Mouse (Mus musculus): ENCODE results near the gene Vwa7.

Vwa7 gene

DNA sequence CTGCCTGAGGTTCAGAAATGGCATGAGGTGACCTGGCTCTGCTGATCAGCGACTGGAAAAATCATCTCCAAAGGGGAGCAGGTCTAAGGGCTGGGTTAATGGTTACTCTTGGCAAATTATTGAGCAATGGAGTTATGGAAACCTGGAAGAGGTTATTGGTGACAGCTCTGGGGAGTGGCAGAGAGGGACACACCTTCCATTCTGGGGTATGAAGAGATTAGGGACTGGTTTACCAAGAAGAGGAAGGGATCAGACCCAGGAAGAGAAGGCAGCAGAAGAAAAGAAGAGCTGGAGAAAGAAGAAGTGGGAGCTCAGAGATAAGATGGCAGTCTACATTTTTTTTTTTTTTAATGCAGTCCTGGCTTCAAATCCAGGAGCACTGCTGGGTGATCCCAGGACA lies 31.3 kb downstream of the Vwa7 start:
- peak; percentile 71 to 90 for DNase-seq

DNA sequence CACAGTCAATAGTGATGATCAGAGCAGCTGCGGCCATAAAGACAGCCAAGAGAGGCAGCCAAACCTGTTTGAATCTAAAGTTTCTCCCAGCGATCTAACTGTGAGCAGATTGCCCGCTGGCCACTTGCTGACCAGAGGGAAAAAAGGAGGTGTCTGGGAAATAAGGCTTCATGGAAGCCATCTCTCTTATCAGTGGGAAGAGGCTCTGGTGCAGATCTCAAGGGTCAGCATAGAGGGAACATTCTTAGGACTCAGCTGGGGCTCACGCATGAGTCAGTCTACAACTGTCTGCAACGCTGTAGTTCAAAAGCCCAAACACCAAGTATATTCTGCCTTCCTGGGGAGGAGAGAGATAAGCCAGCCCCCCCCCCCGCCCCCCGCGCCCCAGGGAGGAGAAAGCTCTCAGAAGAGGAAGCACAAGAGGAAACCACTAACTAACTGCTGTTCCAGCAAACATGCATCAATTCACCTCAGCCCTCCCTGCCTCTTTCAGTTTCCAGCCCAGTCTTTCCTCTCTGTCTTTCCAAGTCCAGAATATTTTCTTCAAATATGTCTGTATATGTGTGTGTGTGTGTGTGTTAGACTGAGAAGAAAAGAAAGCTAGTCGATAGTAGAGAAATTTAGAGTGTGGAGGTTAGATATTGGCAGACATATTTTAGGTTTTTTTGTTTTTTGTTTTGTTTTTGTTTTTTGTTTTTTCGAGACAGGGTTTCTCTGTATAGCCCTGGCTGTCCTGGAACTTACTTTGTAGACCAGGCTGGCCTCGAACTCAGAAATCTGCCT lies 32.0 kb downstream of the Vwa7 start:
- peak in 1 of 2 experiments; percentile 22 for DNase-seq

GRCm38 (mm10) chr17:35048932-35049440 lies 32.6 kb downstream of the Vwa7 start:
- no peak for DNase-seq

DNA sequence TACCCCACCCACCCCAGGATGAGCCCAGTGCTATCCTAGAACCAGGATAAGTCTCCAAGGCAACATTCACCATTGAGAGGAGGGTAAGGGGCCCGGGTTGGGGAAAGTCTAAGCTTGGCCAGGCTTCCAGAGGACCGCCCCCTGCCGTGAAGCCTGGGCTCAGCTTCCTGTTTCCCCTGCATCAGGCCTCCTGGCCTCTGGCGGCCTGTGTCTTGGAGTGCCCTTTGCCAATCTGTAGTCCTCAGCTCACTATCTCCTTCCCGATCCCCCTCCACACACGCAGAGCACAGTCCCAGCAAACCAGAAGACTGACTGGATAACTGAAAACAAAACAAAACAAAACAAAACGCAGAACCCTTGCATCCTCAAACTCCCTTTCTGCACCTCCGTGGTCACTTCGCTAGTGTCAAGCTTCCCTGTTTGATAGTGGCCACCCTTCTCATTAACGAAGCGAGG lies 33.2 kb downstream of the Vwa7 start, which contains the start of gene Clic1:
Gene Clic1, plus strand, starts transcription at position 406 of the 456 bp plus-strand sequence.
- peak in 1 of 2 experiments; percentile 53 for DNase-seq

DNA sequence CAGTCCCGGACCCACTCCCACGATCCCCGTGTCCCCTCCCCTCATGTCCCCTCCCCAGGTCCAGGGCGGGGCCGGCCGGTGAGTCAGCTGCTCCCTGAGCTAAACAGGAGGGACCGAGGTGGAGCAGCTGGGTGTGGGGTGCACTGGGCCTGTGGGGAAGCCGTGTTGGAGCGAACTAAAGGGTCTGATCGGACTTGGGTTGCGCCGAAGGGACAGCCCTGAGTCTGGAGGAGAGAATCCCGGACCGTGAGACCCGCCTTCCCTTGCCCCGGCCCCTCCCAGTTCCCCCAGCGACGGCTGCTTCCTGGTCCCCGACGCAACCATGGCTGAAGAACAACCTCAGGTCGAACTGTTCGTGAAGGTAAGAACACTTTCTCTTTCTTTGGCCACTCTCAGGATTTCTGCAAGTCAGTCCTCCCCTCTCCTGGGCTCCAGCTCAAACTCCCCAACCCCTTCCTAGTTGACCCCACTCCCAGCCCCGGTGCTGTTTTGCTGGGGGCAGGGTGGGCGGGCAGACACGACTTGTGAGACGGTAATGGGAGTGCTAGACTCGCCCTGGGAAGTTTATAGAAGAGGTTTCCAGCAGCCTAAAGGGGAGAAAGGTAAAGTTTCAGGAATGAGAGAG lies 33.9 kb downstream of the Vwa7 start:
- peak; percentile 70 to 80 for DNase-seq

DNA sequence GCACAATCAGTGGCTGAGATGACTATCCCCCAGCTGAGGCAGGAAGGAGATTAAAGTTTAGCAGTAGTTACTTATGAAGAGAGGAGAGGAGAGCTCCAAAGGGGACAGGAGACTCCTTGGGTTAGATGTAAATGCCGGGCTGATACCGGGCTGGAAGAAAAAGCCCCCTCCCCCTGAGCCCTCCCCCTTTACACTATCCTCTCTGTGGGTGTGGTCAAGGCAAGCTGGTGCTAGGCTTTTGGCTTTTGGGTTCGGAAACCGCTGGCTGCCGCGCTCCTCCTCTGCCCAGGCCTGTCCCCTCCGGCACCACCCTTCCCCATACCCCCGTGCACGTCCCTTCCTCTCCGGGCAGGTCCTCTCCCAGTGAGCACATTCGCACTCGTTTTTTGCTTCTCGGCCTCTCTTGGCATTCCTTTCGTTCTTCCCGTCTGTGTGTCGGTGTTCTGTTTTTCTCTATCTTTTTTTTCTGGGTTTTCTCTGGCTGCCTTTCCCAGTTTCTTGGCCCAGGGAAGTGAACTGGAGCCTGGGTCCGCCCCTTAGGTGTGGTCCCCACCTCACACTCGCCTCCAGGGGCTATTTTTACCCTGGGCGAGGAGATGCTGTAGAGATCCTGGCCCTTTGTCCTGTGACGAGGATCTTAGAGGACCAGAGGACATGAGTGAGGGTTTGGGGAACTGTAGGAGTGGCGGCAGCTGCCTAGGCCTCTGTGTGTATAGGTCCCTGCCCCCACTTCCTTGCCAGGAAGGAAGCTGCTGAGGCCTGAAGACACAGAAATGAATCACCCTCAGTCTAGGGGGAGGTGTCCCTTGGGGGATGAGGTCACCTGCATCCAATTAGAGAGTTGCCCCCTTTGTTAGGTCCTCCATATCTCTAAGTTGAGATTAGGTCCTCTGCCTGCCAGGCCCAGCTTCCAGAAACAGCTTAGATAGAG lies 35.0 kb downstream of the Vwa7 start:
- DNase-seq, result peak; percentile 71 to 81

- no peak for DNase-seq
Observed at GRCm38 (mm10) chr17:35052271-35052798, 36.0 kb downstream of the Vwa7 start.

DNA sequence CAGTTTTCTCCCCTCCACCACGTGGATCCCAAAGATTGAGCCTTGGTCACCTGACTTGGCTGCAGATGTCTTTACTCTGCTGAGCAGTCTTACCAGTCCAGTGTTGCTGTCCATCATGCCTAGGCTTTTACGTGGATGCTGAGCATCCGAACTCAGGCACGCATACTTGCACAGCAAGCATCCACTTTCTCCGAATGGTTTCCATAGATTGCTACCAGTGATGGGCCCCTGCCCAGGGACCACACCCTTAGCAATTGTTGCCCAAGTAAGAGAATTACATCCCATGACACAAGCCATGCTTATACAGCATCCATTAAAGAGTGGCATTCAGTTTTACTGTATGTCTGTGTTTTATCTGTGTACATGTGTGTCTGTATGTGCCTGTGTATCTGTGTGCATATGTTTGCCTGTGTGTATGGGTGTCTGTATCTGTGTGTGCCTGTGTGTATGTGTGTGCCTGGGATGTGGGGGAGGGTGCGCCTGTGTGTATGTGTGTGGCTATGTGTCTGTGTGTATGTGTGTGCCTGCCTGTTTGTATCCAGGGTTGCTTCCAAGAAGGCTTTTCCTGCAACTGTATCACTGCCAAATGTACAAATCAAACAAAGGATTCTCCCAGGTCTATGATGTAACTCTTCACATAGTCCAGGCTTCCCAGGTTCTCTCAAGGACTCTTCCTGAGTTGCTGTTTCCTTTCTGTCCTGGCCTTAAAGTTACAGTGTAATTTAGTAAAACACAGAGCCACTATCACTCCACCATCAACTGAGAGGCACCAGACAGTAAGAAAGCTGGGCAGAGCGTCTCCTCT lies 39.5 kb downstream of the Vwa7 start:
- no peak for DNase-seq

DNA sequence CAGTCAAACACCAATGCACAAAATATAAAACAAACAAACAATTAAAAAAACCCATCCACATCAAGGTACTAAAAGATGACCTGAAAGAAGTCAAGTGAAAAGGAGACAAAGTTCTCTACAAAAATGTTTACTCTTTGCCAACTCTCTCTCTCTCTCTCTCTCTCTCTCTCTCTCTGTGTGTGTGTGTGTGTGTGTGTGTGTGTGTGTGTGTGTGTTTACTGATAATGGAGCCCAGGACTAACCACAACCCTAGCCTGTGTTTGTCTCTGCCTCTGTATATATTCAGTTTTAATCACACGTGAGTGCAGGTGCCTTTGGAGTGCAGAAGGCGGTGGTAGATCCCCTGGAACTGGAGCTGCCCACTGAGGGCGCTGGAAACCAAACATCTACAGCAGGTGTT lies 40.7 kb downstream of the Vwa7 start:
- no peak for DNase-seq

DNA sequence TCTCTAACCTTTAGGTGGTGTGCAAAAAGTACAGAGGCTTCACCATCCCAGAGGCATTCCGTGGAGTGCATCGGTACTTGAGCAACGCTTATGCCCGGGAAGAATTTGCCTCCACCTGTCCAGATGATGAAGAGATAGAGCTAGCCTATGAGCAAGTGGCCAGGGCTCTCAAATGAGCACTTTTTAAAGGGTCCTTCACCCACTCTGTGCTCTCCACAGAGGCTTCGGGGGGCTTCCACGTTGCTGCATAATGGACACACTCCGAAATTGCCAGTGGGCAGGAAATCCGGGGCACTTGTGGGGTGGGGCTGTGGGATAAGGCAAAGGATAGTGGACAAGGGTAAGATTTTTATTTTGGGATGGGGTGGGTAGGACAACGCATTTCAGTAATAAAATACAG lies 41.9 kb downstream of the Vwa7 start:
- DNase-seq, result peak in 1 of 2 experiments; percentile 18

GRCm38 (mm10) chr17:35058911-35059892 lies 42.8 kb downstream of the Vwa7 start, which contains the start of gene Ddah2:
TSS of gene Ddah2 (plus strand) at chr17:35059035.
- DNase-seq, result peak; percentile 81 to 88

GRCm38 (mm10) chr17:35060071-35060470 lies 43.7 kb downstream of the Vwa7 start:
- DNase-seq, result no peak

- peak in 1 of 2 experiments; percentile 24 for DNase-seq
Observed at GRCm38 (mm10) chr17:35060737-35061297, 44.4 kb downstream of the Vwa7 start.

GRCm38 (mm10) chr17:35061299-35061698 lies 44.9 kb downstream of the Vwa7 start:
- no peak for DNase-seq

DNA sequence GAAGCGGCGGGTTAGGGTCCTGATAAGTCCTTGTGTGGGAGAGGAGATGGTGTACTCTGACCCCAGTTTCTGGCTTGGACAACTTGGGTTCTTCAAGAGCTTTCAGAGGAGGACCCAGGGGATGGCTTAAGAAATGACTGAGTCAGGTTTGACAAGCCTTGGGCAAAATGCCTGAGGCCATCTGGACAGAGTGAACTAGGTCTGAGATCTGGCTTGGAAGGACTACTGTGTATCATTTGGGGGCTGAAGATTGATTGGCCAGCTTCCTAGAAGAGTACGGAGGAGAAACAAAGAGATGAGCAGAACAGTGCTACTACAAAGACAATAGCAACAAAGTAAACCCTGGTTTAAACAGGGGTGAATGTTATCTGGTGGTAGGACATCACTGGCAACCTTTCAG lies 47.1 kb downstream of the Vwa7 start:
- DNase-seq, result no peak

- DNase-seq, result no peak
Observed at GRCm38 (mm10) chr17:35064378-35064877, 48.0 kb downstream of the Vwa7 start.

DNA sequence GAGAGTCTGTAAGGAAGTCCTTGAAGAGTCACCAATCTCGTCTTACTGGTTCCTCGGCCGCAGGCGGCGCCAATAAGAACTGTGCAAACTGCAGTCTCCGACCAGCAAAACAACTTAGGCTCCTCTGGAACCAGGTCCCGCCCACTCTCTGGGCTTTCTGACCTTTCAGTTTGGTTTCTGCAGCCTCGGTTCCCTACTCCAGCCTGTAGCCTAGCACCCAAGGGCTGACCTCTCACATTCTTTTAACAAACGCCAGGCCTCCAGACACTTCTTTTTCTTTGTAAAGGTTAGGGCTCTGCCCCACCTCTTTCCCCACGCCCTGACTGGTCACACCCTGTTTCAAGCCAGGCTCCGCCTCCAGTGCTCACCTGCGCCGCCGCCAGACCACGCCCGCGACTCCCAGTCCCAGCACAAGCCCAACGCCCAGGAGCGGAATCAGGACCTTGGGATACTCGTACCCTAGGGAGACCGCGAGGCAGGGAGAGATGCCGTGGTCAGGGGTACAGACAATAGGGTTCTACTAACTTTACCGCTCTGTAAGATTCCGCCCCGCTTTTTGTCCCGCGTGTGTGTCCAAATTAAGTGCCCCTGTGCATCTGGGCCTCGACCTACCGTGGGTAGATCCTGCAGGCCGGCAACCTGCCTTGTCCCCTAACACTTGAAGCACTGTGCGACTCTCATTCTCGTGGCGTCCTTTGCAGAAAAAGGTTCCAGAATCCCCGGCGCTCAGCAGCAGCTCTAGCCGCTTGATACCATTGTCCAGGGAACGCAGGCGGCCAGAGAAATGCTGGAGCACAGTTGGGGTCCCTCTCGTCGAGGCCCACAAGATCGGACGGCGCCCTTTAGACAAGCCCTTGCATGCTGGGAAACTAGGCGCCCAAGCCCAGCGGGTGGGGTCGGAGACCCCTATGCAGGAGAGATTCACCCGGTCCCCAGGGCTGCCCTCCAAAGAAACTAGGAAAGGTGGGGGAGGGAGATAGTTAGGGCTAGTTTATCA lies 48.9 kb downstream of the Vwa7 start, which contains the start of gene Ly6g6c:
Gene Ly6g6c, plus strand, starts transcription at position 438 of the 997 bp plus-strand sequence.
- peak; percentile 73 to 78 for DNase-seq

GRCm38 (mm10) chr17:35066084-35066483 lies 49.7 kb downstream of the Vwa7 start, which contains the start of gene Mpig6b:
TSS of gene Mpig6b (minus strand) at chr17:35066184.
- no peak for DNase-seq

All from kidney, adult 8-10 months (tissue).